Mouse (Mus musculus): ENCODE results near the gene Iqcc. TPM values are rescaled to one million over a fixed set of nuclear protein-coding genes. Genes with fewer than 3 reads are reported as not detected.
A peak's percentile ranks its signal among the peaks of the same experiment; 100 is the strongest.

Gene Iqcc
- polyA plus RNA-seq, 1 experiment, result 24.7 TPM

- no peaks in the 10 kb centered on the region for H3K27me3 ChIP-seq (ENCODE audit: control insufficient read depth, insufficient read depth, low read length, poor library complexity, severe bottlenecking)
- TF ChIP-seq POLR2A (IDR thresholded peaks at IDR 0.05; ENCODE audit: insufficient read depth, low read length) (no peak), CTCF (IDR thresholded peaks at IDR 0.05; ENCODE audit: low read depth, low read length) (no peak), EP300 (IDR thresholded peaks at IDR 0.05; ENCODE audit: insufficient read depth, low read depth, low read length) (no peak)
- H3K4me3 ChIP-seq (ENCODE audit: low read depth, low read length), result no peak overlapping the region
- H3K9ac ChIP-seq (ENCODE audit: low read depth, poor library complexity, severe bottlenecking), result no peak overlapping the region
- no peaks in the 10 kb centered on the region for H3K9me3 ChIP-seq (replicated peaks; ENCODE audit: control insufficient read depth, insufficient read depth, low read length, poor library complexity, severe bottlenecking)
- H3K4me1 ChIP-seq (ENCODE audit: control insufficient read depth, insufficient read depth, low read length), result peaks cover 2% of the 10 kb centered on the region
- H3K36me3 ChIP-seq (ENCODE audit: control insufficient read depth, insufficient read depth, low read length, poor library complexity, severe bottlenecking), result peaks cover 9% of the 10 kb centered on the region; the same call in 1 of the 2 replicates
- no peak overlapping the region for H3K27ac ChIP-seq (ENCODE audit: insufficient read depth, low read length)
These were observed 32.0 kb downstream of the Iqcc start for GRCm38 (mm10) chr4:129586943-129587342.

GRCm38 (mm10) chr4:129585773-129586172 is 33.1 kb downstream of the Iqcc start:
- Histone ChIP-seq H3K4me3 (ENCODE audit: low read depth, low read length) (no peak overlapping the region), H3K9ac (ENCODE audit: low read depth, poor library complexity, severe bottlenecking) (peak overlapping the region; percentile 55), H3K4me1 (ENCODE audit: control insufficient read depth, insufficient read depth, low read length) (peaks cover 2% of the 10 kb centered on the region), H3K27ac (ENCODE audit: insufficient read depth, low read length) (no peak overlapping the region), H3K36me3 (ENCODE audit: control insufficient read depth, insufficient read depth, low read length, poor library complexity, severe bottlenecking) (no peaks in the 10 kb centered on the region), H3K9me3 (replicated peaks; ENCODE audit: control insufficient read depth, insufficient read depth, low read length, poor library complexity, severe bottlenecking) (no peaks in the 10 kb centered on the region), H3K27me3 (ENCODE audit: control insufficient read depth, insufficient read depth, low read length, poor library complexity, severe bottlenecking) (no peaks in the 10 kb centered on the region)
- TF ChIP-seq CTCF (IDR thresholded peaks at IDR 0.05; ENCODE audit: low read depth, low read length) (no peak), EP300 (IDR thresholded peaks at IDR 0.05; ENCODE audit: insufficient read depth, low read depth, low read length) (no peak), POLR2A (IDR thresholded peaks at IDR 0.05; ENCODE audit: insufficient read depth, low read length) (no peak)

- Histone ChIP-seq H3K9ac (ENCODE audit: low read depth, poor library complexity, severe bottlenecking) (peak overlapping the region; percentile 55), H3K27ac (ENCODE audit: insufficient read depth, low read length) (peak overlapping the region; percentile 9)
- TF ChIP-seq POLR2A (IDR thresholded peaks at IDR 0.05; ENCODE audit: insufficient read depth, low read length) (no peak), CTCF (IDR thresholded peaks at IDR 0.05; ENCODE audit: low read depth, low read length) (peak; percentile 66), EP300 (IDR thresholded peaks at IDR 0.05; ENCODE audit: insufficient read depth, low read depth, low read length) (no peak)
These were observed 33.9 kb downstream of the Iqcc start for GRCm38 (mm10) chr4:129584884-129585608.

DNA sequence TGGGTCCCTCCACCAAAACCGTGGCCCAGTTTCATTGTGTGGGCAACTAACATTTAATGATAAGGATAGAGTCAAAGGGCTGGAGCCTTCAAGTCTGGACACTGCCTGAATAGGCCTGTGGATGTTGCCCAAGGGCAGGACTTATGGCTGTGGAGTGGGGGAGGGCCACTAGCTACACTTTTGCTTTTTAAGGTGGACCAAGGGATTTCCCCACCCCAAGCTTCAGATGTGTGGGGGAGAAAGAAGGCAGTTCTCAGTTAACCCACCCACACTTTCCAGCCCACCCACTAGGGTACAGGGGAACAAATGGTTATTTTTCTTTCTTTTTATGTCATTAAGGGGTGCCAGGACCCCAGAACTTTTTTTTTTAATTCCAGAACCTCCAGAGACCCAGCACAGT is 34.5 kb downstream of the Iqcc start:
- Histone ChIP-seq H3K4me3 (ENCODE audit: low read depth, low read length) (no peak overlapping the region), H3K36me3 (ENCODE audit: control insufficient read depth, insufficient read depth, low read length, poor library complexity, severe bottlenecking) (no peaks in the 10 kb centered on the region), H3K9ac (ENCODE audit: low read depth, poor library complexity, severe bottlenecking) (peak overlapping the region; percentile 55), H3K27me3 (ENCODE audit: control insufficient read depth, insufficient read depth, low read length, poor library complexity, severe bottlenecking) (no peaks in the 10 kb centered on the region), H3K27ac (ENCODE audit: insufficient read depth, low read length) (peak overlapping the region; percentile 9), H3K4me1 (ENCODE audit: control insufficient read depth, insufficient read depth, low read length) (peaks cover 2% of the 10 kb centered on the region), H3K9me3 (replicated peaks; ENCODE audit: control insufficient read depth, insufficient read depth, low read length, poor library complexity, severe bottlenecking) (no peaks in the 10 kb centered on the region)
- TF ChIP-seq EP300 (IDR thresholded peaks at IDR 0.05; ENCODE audit: insufficient read depth, low read depth, low read length) (no peak), CTCF (IDR thresholded peaks at IDR 0.05; ENCODE audit: low read depth, low read length) (no peak), POLR2A (IDR thresholded peaks at IDR 0.05; ENCODE audit: insufficient read depth, low read length) (no peak)

More at GRCm38 (mm10) chr4:129584884-129585608, 33.9 kb downstream of the Iqcc start:
- H3K36me3 ChIP-seq (ENCODE audit: control insufficient read depth, insufficient read depth, low read length, poor library complexity, severe bottlenecking), result no peaks in the 10 kb centered on the region
- H3K27me3 ChIP-seq (ENCODE audit: control insufficient read depth, insufficient read depth, low read length, poor library complexity, severe bottlenecking), result no peaks in the 10 kb centered on the region
- peaks cover 2% of the 10 kb centered on the region for H3K4me1 ChIP-seq (ENCODE audit: control insufficient read depth, insufficient read depth, low read length)
- H3K4me3 ChIP-seq (ENCODE audit: low read depth, low read length), result peak overlapping the region; percentile 54
- H3K9me3 ChIP-seq (replicated peaks; ENCODE audit: control insufficient read depth, insufficient read depth, low read length, poor library complexity, severe bottlenecking), result no peaks in the 10 kb centered on the region

GRCm38 (mm10) chr4:129582251-129582650 is 36.6 kb downstream of the Iqcc start:
- no peaks in the 10 kb centered on the region for H3K9me3 ChIP-seq (replicated peaks; ENCODE audit: control insufficient read depth, insufficient read depth, low read length, poor library complexity, severe bottlenecking)
- TF ChIP-seq EP300 (IDR thresholded peaks at IDR 0.05; ENCODE audit: insufficient read depth, low read depth, low read length) (no peak), CTCF (IDR thresholded peaks at IDR 0.05; ENCODE audit: low read depth, low read length) (no peak), POLR2A (IDR thresholded peaks at IDR 0.05; ENCODE audit: insufficient read depth, low read length) (no peak)
- H3K27me3 ChIP-seq (ENCODE audit: control insufficient read depth, insufficient read depth, low read length, poor library complexity, severe bottlenecking), result no peaks in the 10 kb centered on the region
- no peak overlapping the region for H3K9ac ChIP-seq (ENCODE audit: low read depth, poor library complexity, severe bottlenecking)
- no peak overlapping the region for H3K4me3 ChIP-seq (ENCODE audit: low read depth, low read length)
- no peaks in the 10 kb centered on the region for H3K36me3 ChIP-seq (ENCODE audit: control insufficient read depth, insufficient read depth, low read length, poor library complexity, severe bottlenecking)
- no peak overlapping the region for H3K27ac ChIP-seq (ENCODE audit: insufficient read depth, low read length)
- peaks cover 2% of the 10 kb centered on the region for H3K4me1 ChIP-seq (ENCODE audit: control insufficient read depth, insufficient read depth, low read length)

DNA sequence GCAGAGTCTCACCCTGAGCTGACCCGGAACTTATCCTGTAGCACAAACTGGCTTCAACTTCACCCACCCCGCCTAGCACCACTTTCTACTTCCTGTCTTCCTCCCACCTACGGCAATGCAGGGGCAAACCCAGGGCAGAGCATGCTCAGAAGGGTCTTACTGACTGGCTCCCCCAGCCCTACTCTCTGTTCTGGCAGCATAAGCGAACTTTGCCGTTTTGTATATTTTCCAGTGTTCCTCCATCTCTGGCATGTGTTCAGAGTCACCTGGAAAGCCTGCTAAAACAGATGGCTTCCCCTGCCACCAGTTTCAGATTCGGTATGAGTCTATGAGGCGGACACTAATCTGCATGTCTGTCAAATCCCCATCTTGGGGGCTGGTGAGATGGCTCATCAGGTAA is 38.6 kb downstream of the Iqcc start:
- no peak overlapping the region for H3K27ac ChIP-seq (ENCODE audit: insufficient read depth, low read length)
- H3K9me3 ChIP-seq (replicated peaks; ENCODE audit: control insufficient read depth, insufficient read depth, low read length, poor library complexity, severe bottlenecking), result no peaks in the 10 kb centered on the region
- H3K9ac ChIP-seq (ENCODE audit: low read depth, poor library complexity, severe bottlenecking), result no peak overlapping the region

More for the DNA sequence above, 38.6 kb downstream of the Iqcc start:
- Histone ChIP-seq H3K4me3 (ENCODE audit: low read depth, low read length) (no peak overlapping the region), H3K36me3 (ENCODE audit: control insufficient read depth, insufficient read depth, low read length, poor library complexity, severe bottlenecking) (no peaks in the 10 kb centered on the region), H3K27me3 (ENCODE audit: control insufficient read depth, insufficient read depth, low read length, poor library complexity, severe bottlenecking) (no peaks in the 10 kb centered on the region), H3K4me1 (ENCODE audit: control insufficient read depth, insufficient read depth, low read length) (peaks cover 2% of the 10 kb centered on the region)
- no peak for TF ChIP-seq CTCF (IDR thresholded peaks at IDR 0.05; ENCODE audit: low read depth, low read length)
- TF ChIP-seq POLR2A (IDR thresholded peaks at IDR 0.05; ENCODE audit: insufficient read depth, low read length), result no peak
- no peak for TF ChIP-seq EP300 (IDR thresholded peaks at IDR 0.05; ENCODE audit: insufficient read depth, low read depth, low read length)

All from ES-Bruce4 (cell line).